Mouse (Mus musculus): ENCODE data around the gene Ins2.

- TF ChIP-seq CTCF (IDR thresholded peaks at IDR 0.05; ENCODE audit: control insufficient read depth, insufficient read depth, insufficient replicate concordance, low read depth, low read length) (no peak), POLR2A (IDR thresholded peaks at IDR 0.05; ENCODE audit: control insufficient read depth, low read depth, low read length) (no peak)
Measured at GRCm38 (mm10) chr7:142675141-142675540, 68.0 kb downstream of the Ins2 start.
